Mouse (Mus musculus): Measurements from ENCODE around the gene Slc25a20.

DNA sequence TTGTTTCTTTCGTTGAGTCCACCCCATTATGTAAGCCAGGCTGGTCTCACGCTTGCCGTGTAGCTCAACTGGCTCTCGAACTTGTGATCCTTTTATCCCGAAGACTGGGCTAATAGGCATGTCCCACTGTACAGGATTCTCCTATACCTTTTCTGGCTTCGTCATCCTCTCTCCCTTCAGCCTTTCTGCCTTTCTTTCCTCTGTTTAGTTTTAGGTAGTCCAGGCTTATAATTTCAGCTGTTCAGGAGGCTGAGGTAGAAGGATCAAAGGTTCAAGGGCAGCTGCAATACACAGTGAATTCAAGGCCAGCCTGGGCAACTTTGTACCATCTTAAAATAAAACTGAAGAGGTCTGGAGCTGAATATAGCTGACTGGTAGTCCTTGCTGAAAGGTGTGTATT is 25.3 kb downstream of the Slc25a20 start:
- no peak for TF ChIP-seq EP300 (optimal IDR thresholded peaks at IDR 0.05)
- TF ChIP-seq CTCF (IDR thresholded peaks at IDR 0.05; ENCODE audit: low read depth) = no peak

Measured in stomach, postnatal 0 days (tissue).